In genomic region chr2:45143162-45143561, GRCm38 (mm10) we compare ENCODE assay signal across 27 mouse cellular contexts. TPM values are rescaled to one million over a fixed set of nuclear protein-coding genes. Genes with fewer than 3 reads are reported as not detected.
DNase-seq lines count a peak whose midpoint lies in the region; ATAC-seq and TF ChIP-seq lines count a peak whose summit lies in the region.
"Had no signal": no experiment of that assay in that cellular context is flagged by ENCODE, and none has a peak within 500 bp of the region (broad histone marks: within the 10 kb centered on the region; RNA-seq: fewer than 3 reads in every experiment).

No protein-coding gene starts in this region.

- no peak overlapping the region for H3K4me3 ChIP-seq in cerebellum, adult 2 months (replicated peaks; ENCODE audit: insufficient read depth, low read depth, low read length)
- H3K4me3 ChIP-seq: embryonic facial prominence, embryonic 12.5 days; embryonic facial prominence, embryonic 15.5 days; gastrocnemius, adult 2 months; heart, adult 2 months; heart, embryonic 10.5 days; heart, embryonic 13.5 days; hindbrain, embryonic 12.5 days; hindbrain, embryonic 15.5 days had no signal

- TF ChIP-seq CTCF in cerebellum, adult 2 months (IDR thresholded peaks at IDR 0.05; ENCODE audit: borderline replicate concordance, insufficient read depth, low read depth, low read length) = no peak

- WGBS in cerebellum, adult 2 months = 92% methylated on average over 1 of the region's 1 CpGs

- peak; percentile 71 for ATAC-seq in granulocyte monocyte progenitor cell, adult 5-6 weeks (replicated peaks; ENCODE audit: poor library complexity, severe bottlenecking)
- peak; percentile 66 for ATAC-seq in megakaryocyte progenitor cell, adult 5-6 weeks (replicated peaks; ENCODE audit: poor library complexity)
- ATAC-seq: activated CD4-positive, CD25-positive, alpha-beta regulatory T cell, adult 4 months; forebrain, embryonic 14.5 days; forebrain, postnatal 0 days had no signal

- TF ChIP-seq POLR2A in cerebellum, adult 2 months (IDR thresholded peaks at IDR 0.05; ENCODE audit: borderline replicate concordance, insufficient read depth, low read length) = no peak

- no peaks in the 10 kb centered on the region for H3K4me1 ChIP-seq in cerebellum, adult 2 months (ENCODE audit: control insufficient read depth, insufficient read depth, low read length)
- H3K4me1 ChIP-seq: embryonic facial prominence, embryonic 12.5 days; embryonic facial prominence, embryonic 15.5 days; heart, embryonic 10.5 days; heart, embryonic 13.5 days; hindbrain, embryonic 12.5 days; hindbrain, embryonic 15.5 days had no signal

- H3K27ac ChIP-seq in cerebellum, adult 2 months (ENCODE audit: insufficient read depth, low read length) = no peak overlapping the region
- H3K27ac ChIP-seq: embryonic facial prominence, embryonic 12.5 days; embryonic facial prominence, embryonic 15.5 days; gastrocnemius, adult 2 months; heart, adult 2 months; heart, embryonic 10.5 days; heart, embryonic 13.5 days; hindbrain, embryonic 12.5 days; hindbrain, embryonic 15.5 days had no signal

- no peaks in the 10 kb centered on the region for H3K27me3 ChIP-seq in cerebellum, adult 2 months (ENCODE audit: control insufficient read depth, insufficient read depth, low read length)
- H3K27me3 ChIP-seq: embryonic facial prominence, embryonic 12.5 days; embryonic facial prominence, embryonic 15.5 days; heart, embryonic 13.5 days; hindbrain, embryonic 12.5 days; hindbrain, embryonic 15.5 days had no signal

- DNase-seq in 416B (ENCODE audit: low read depth) = peak; percentile 64
- peak; percentile 40 for DNase-seq in A20 (ENCODE audit: low read depth, low spot score)
- no peak for DNase-seq in cerebellum, adult 2 months
- DNase-seq in T-cell, adult 2 months (ENCODE audit: low spot score) = no peak
- no peak for DNase-seq in adrenal gland, postnatal 14 days
- DNase-seq in ovary, postnatal 36 days (ENCODE audit: low spot score) = no peak
- DNase-seq: adrenal gland, postnatal 10 days; cerebellum, adult 11 months; cerebellum, adult 8-10 months; cerebellum, postnatal 10 days; cerebellum, postnatal 36 days; forebrain, postnatal 0 days; gastrocnemius, adult 2 months; gastrocnemius, postnatal 25 days; heart, adult 2 months; heart, postnatal 14 days; heart, postnatal 4 days had no signal

RNA-seq across cellular contexts. Expression of gene Zeb2, which starts 26.0 kb away (rescaled TPM):
- total RNA-seq in granulocyte monocyte progenitor cell, adult 5-6 weeks (2014; fragmentation: Nextera tagmentation) = 286 and 309 TPM in 2 replicates
- 167 and 168 TPM in 2 replicates for total RNA-seq in granulocyte monocyte progenitor cell, adult 5-6 weeks (2017)
- total RNA-seq in megakaryocyte progenitor cell, adult 5-6 weeks (2015) = 188 and 189 TPM in 2 replicates
- total RNA-seq in megakaryocyte progenitor cell, adult 5-6 weeks (2017) = 138 and 151 TPM in 2 replicates
- 35.8 and 40.5 TPM in 2 replicates for polyA plus RNA-seq in cerebellum, adult 2 months (2012; rRNA removed)
- total RNA-seq in adrenal gland, postnatal 14 days (2021) = 153 and 158 TPM in 2 replicates

Comparison
In these comparisons a context has a peak if more than half of its experiments do, and no peak if none do; other contexts are left out.
1. DNase-seq: peak in 416B (single experiment) and A20 (single experiment); none in cerebellum, adult 2 months (0 of 2), T-cell, adult 2 months (single experiment), adrenal gland, postnatal 14 days (single experiment) and ovary, postnatal 36 days (single experiment).